Mouse (Mus musculus): ENCODE measurements around the gene Gxylt1. TPM values are rescaled to one million over a fixed set of nuclear protein-coding genes. Genes with fewer than 3 reads are reported as not detected.
"Not testable (repeated sequence)": the region's sequence is repeated elsewhere in the genome, so short reads cannot be mapped to it uniquely, and the experiment has no call there.

The Gxylt1 gene
- total RNA-seq (2017), result 49.0 and 56.4 TPM in 2 replicates

- peak; percentile 90 for ATAC-seq (ENCODE audit: extremely low read depth, insufficient number of reproducible peaks, low FRiP score, poor library complexity, severe bottlenecking)
Observed at GRCm38 (mm10) chr15:93274679-93275583, at the start of gene Gxylt1. Gene Gxylt1 (minus strand): TSS chr15:93275179.

GRCm38 (mm10) chr15:93318781-93319180 is 43.8 kb upstream of the Gxylt1 start:
- ATAC-seq (ENCODE audit: extremely low read depth, insufficient number of reproducible peaks, low FRiP score, poor library complexity, severe bottlenecking), result peak; percentile 33; the same call in 1 of the 2 replicates

GRCm38 (mm10) chr15:93310304-93310703 is 35.3 kb upstream of the Gxylt1 start:
- ATAC-seq (ENCODE audit: extremely low read depth, insufficient number of reproducible peaks, low FRiP score, poor library complexity, severe bottlenecking), result not testable (repeated sequence)

DNA sequence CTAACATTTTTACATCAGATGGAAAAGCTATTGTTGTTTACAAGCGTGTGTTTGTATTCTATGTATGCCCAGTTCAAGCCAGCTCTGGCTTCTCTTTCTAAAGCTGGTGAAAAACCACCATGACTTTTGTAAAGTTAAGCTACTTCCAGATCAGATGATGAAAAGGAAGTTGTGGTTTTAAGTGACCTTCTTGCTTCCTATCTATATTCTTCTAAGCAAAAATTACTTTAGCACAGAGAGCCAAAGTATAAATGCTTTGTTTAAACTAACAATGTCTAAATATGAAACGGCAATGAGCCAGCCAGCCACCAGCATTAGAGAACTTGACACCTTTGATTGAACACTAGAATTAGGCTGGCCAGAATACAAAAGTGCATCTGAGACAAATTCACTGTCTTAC is 23.2 kb upstream of the Gxylt1 start:
- peak; percentile 33; the same call in 1 of the 2 replicates for ATAC-seq (ENCODE audit: extremely low read depth, insufficient number of reproducible peaks, low FRiP score, poor library complexity, severe bottlenecking)

- ATAC-seq (ENCODE audit: extremely low read depth, insufficient number of reproducible peaks, low FRiP score, poor library complexity, severe bottlenecking), result no peak
Observed at GRCm38 (mm10) chr15:93294483-93294882, 19.5 kb upstream of the Gxylt1 start.

DNA sequence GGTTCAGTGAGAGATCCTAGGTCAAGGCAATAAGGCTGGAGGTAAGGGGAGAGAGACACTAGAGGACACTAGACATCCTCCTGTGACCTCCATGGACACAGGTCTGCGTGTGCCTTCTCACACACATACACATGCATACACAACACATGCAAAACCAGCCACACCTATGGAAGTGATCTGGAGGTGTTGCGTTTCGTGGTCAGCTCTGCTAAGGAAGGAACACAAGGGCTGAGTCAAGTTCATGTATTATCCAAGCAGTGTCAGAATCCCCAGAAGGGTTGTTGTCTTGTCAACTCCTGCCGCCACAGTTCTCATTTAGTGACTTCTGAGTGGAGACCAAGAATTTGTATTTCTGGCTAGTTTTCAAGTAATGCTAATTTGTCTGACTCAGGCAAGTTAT is 13.3 kb upstream of the Gxylt1 start:
- no peak for ATAC-seq (ENCODE audit: extremely low read depth, insufficient number of reproducible peaks, low FRiP score, poor library complexity, severe bottlenecking)

GRCm38 (mm10) chr15:93287628-93288027 is 12.6 kb upstream of the Gxylt1 start:
- ATAC-seq (ENCODE audit: extremely low read depth, insufficient number of reproducible peaks, low FRiP score, poor library complexity, severe bottlenecking), result no peak

DNA sequence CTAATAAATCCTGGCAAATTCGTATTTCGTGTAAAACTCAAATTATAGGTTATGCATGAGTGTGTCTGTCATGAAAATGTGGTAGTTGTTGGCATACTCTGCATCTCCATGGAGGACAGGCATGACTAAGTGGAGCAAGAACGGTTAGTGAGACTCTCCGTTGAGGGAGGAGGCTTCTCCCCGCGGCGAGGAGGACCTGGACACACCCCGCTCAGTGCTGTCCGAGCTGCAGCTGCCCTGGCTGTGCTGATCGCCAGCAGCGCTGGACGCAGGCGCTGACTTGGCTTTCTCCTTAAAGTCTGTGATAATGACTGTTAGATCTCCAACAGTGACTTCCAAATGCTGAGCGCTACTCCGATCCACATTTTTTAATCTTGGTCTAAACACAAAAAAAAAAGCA is 10.3 kb upstream of the Gxylt1 start:
- no peak for ATAC-seq (ENCODE audit: extremely low read depth, insufficient number of reproducible peaks, low FRiP score, poor library complexity, severe bottlenecking)

DNA sequence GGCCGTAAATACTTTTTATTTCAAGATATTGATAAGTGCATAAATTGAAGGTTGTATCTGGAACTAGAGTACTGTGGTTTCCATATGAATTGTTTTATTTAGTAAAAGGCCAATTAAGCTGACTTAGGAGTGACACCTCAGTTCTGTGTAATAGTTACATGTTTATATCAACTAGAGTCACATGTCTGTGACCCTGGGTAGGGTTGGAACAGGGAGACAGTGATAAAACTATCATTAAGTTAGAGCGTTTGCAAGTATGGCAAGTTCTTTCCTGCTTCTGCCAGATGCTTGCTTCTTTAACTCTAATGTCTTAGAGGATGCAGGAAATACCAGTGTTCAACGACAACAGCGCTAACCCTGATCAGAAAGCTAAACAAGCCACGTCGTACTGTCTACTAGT is 9.3 kb upstream of the Gxylt1 start:
- ATAC-seq (ENCODE audit: extremely low read depth, insufficient number of reproducible peaks, low FRiP score, poor library complexity, severe bottlenecking), result no peak

DNA sequence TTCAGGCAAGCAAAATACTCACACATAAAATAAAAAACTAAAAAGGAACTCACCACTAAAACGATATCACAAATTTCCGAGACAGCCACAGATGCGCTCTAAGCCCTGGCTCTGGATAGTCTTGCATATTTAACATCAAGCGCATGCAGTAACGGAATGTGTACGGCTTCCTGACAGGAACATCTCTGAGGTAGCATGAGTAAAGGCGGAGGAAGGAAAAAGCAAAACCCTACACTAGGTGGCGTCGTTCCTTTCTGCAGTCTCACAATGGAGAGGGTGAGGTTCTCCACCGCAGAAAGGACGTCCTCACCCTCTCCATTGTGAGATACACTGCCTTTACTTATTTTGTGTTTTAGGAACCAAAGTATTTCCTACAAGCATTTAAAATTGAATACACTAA is 8.4 kb upstream of the Gxylt1 start:
- no peak for ATAC-seq (ENCODE audit: extremely low read depth, insufficient number of reproducible peaks, low FRiP score, poor library complexity, severe bottlenecking)

DNA sequence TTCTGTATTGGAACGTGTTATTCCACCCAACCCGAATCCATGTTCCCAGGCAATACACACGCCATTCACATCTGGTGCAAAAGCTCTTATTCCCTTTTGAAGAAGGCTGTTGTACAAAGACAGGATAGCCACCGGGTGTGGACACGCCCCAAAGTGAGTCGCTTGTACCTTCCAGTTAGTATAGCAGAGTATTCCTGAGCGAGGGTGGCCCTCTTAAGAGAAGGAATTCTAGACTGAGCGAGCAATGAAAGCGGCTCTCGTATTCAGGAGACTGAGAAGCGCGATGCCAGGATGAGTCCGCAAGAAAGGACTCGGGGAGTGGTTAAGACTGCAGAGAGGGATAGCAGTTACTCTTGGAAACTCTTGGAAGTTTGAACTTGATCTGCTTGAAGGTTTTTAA is 1.3 kb upstream of the Gxylt1 start:
- no peak for ATAC-seq (ENCODE audit: extremely low read depth, insufficient number of reproducible peaks, low FRiP score, poor library complexity, severe bottlenecking)

DNA sequence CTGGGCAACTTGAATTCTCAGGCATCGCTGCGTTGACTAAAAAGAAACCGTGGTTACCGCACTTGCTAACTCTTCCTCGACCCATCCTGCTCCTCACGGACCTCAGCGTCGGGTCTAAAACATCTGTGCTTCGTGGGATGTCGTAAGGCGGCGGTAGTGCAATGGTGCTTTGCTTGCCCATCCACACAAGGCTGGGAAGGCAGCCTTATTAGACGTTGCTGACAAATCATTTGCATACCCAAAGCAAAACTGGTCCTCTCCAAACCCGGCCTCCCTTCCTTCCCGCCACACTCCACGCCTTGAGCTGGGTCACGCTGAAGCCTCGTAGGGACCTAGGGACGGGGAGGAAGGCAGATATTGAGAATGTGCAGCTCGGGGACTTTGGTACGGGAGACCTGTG is 644 bp upstream of the Gxylt1 start:
- ATAC-seq (ENCODE audit: extremely low read depth, insufficient number of reproducible peaks, low FRiP score, poor library complexity, severe bottlenecking), result peak; percentile 37

GRCm38 (mm10) chr15:93273788-93274678 is 946 bp downstream of the Gxylt1 start:
- no peak for ATAC-seq (ENCODE audit: extremely low read depth, insufficient number of reproducible peaks, low FRiP score, poor library complexity, severe bottlenecking)

- no peak for ATAC-seq (ENCODE audit: extremely low read depth, insufficient number of reproducible peaks, low FRiP score, poor library complexity, severe bottlenecking)
Observed at GRCm38 (mm10) chr15:93272948-93273347, 2.0 kb downstream of the Gxylt1 start.

GRCm38 (mm10) chr15:93270289-93270855 is 4.6 kb downstream of the Gxylt1 start:
- ATAC-seq (ENCODE audit: extremely low read depth, insufficient number of reproducible peaks, low FRiP score, poor library complexity, severe bottlenecking), result no peak

DNA sequence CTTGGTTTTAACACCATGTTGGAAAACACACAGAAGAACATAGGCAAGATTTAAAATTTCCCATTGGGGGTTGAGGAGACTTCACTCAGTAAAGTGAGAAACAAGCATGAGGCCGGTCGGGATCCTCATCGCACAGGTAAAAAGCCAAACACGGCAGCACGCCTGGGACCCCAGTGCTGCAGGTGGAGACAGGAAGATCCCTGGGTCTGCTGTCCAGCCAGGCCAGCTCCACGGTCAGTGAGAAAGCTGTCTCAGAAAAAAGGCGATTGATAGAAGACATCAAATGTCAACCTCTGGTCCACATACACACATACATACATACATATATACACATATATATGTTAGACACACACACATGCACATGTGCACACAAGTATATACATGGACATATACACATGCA is 5.4 kb downstream of the Gxylt1 start:
- no peak for ATAC-seq (ENCODE audit: extremely low read depth, insufficient number of reproducible peaks, low FRiP score, poor library complexity, severe bottlenecking)

DNA sequence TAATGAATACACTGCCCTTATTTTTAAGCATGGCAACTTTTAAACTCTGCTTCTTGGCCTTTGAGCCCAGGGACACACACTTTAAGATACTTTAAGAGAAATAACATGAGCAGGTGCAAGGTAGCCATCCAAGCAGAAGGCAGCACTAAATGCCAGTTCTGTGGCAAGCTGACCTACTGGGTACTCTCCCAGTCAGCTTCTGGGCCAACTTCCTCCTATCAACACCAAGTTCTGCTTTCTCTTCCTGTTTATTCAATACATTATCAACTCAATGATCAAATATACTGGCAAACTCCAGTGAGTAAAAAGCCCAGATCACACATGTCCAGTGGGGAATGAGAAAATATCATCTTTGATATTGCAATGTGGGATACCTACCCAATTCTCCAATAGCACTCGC is 7.0 kb downstream of the Gxylt1 start:
- peak; percentile 80 for ATAC-seq (ENCODE audit: extremely low read depth, insufficient number of reproducible peaks, low FRiP score, poor library complexity, severe bottlenecking)

DNA sequence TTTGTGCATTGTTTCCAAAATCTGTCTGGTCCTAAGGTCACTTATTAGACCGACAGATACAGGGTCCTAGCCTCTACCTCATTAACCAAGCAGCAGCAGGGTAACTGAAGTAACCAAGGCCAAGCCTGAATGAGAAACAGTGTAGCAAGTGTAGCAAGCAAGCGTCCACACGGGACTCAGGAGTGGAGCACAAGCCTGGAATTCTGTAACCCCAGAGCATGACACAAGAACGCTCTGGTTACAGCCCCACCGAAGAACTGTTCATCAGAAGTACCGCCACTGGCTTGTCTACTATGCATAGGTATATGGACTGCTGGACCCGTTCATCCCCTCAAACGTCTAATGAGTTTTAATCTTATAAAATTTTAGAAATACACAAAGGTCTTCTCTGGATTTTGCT is 7.5 kb downstream of the Gxylt1 start:
- ATAC-seq (ENCODE audit: extremely low read depth, insufficient number of reproducible peaks, low FRiP score, poor library complexity, severe bottlenecking), result no peak

- ATAC-seq (ENCODE audit: extremely low read depth, insufficient number of reproducible peaks, low FRiP score, poor library complexity, severe bottlenecking), result no peak
Observed at GRCm38 (mm10) chr15:93266361-93266760, 8.6 kb downstream of the Gxylt1 start.
